Mouse (Mus musculus): ENCODE data around the gene Tpbg.

- no peak for TF ChIP-seq POLR2A (IDR thresholded peaks at IDR 0.05; ENCODE audit: insufficient read depth, low read depth, low read length)
- TF ChIP-seq EP300 (IDR thresholded peaks at IDR 0.05; ENCODE audit: insufficient read depth, low read depth, low read length), result no peak
Observed at GRCm38 (mm10) chr9:85861065-85861464, 18.9 kb downstream of the Tpbg start.

All from heart, adult 2 months (tissue).